Mouse (Mus musculus): ENCODE results near the gene Gpn2. TPM values are rescaled to one million over a fixed set of nuclear protein-coding genes. Genes with fewer than 3 reads are reported as not detected.

Gene Gpn2
- polyA plus RNA-seq, 1 experiment from 2014 or later = 25.0 TPM

- H3K27ac ChIP-seq = no peak overlapping the region
- ATAC-seq = no peak
- H3K4me1 ChIP-seq = no peaks in the 10 kb centered on the region
- no peaks in the 10 kb centered on the region for H3K27me3 ChIP-seq
- WGBS = 69% methylated on average over 11 of the region's 11 CpGs
- no peaks in the 10 kb centered on the region for H3K36me3 ChIP-seq (ENCODE audit: poor library complexity, severe bottlenecking)
- no peak overlapping the region for H3K4me2 ChIP-seq
- no peak overlapping the region for H3K4me3 ChIP-seq
- no peaks in the 10 kb centered on the region; the same call in 1 of the 2 replicates for H3K9me3 ChIP-seq (replicated peaks)
- no peak overlapping the region for H3K9ac ChIP-seq
Measured at GRCm38 (mm10) chr4:133563123-133563571, 21.0 kb upstream of the Gpn2 start.

DNA sequence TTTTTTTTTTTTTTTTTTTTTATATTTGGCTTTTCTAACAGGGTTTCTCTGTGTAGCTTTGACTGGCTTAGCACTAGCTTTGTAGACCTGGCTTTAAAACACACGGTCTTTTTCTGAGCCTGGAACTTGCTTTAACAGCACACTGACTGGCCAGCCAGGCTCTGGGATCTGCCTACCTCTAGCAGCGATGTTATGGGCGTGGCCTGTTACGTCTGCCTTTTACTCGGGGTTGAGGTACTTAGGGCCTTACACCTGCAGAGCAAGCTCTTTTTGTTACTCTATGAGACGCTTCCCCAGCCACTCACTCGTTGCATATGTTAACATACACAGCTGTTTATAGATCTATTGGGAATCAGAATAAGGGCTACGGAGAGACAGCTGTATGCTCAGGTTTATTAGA, 16.9 kb upstream of the Gpn2 start:
- H3K27me3 ChIP-seq = 0 out of 2 replicates have a peak, but pooled peaks cover 4% of the 10 kb centered on the region
- no peaks in the 10 kb centered on the region for H3K4me1 ChIP-seq
- ATAC-seq = no peak
- no peak overlapping the region for H3K4me3 ChIP-seq
- no peak overlapping the region for H3K4me2 ChIP-seq
- H3K36me3 ChIP-seq (ENCODE audit: poor library complexity, severe bottlenecking) = no peaks in the 10 kb centered on the region
- no peak overlapping the region for H3K9ac ChIP-seq
- H3K27ac ChIP-seq = no peak overlapping the region
- 31% methylated on average over 8 of the region's 8 CpGs for WGBS
- H3K9me3 ChIP-seq (replicated peaks) = no peaks in the 10 kb centered on the region; the same call in 1 of the 2 replicates

- H3K27me3 ChIP-seq = 0 out of 2 replicates have a peak, but pooled peaks cover 4% of the 10 kb centered on the region
- no peak for ATAC-seq
- no peaks in the 10 kb centered on the region; the same call in 1 of the 2 replicates for H3K9me3 ChIP-seq (replicated peaks)
- no peaks in the 10 kb centered on the region for H3K36me3 ChIP-seq (ENCODE audit: poor library complexity, severe bottlenecking)
- no peak overlapping the region for H3K4me3 ChIP-seq
- WGBS = 87% methylated on average over 10 of the region's 10 CpGs
- H3K27ac ChIP-seq = no peak overlapping the region
- peaks cover 5% of the 10 kb centered on the region for H3K4me1 ChIP-seq
- no peak overlapping the region for H3K9ac ChIP-seq
- H3K4me2 ChIP-seq = no peak overlapping the region
Measured at GRCm38 (mm10) chr4:133569291-133570065, 14.7 kb upstream of the Gpn2 start.

DNA sequence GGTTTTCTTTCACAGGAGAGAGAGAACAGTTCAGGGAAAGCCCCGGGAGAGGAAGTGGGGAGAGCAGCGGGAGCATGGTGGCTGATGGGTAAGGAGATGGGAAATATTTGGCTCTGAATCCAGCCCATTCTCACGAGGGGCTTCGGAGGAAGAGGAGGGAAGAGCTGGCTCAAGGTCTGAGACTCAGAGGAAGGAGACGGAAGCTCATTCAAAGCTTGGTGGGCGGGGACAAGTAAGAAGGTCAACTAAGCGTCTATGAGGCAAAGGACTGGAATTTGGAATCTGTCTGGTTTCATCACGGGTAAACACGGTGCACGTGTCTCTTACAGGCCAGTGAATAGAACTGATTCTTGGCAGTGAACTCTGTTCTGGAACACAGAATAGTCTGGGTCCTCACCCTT, 14.1 kb upstream of the Gpn2 start:
- H3K9ac ChIP-seq = no peak overlapping the region
- no peak overlapping the region for H3K27ac ChIP-seq
- WGBS = 63% methylated on average over 10 of the region's 10 CpGs
- no peak for ATAC-seq
- peaks cover 6% of the 10 kb centered on the region for H3K4me1 ChIP-seq
- 0 out of 2 replicates have a peak, but pooled peaks cover 4% of the 10 kb centered on the region for H3K27me3 ChIP-seq
- H3K4me3 ChIP-seq = no peak overlapping the region
- no peaks in the 10 kb centered on the region for H3K9me3 ChIP-seq (replicated peaks)
- H3K36me3 ChIP-seq (ENCODE audit: poor library complexity, severe bottlenecking) = no peaks in the 10 kb centered on the region
- H3K4me2 ChIP-seq = no peak overlapping the region

DNA sequence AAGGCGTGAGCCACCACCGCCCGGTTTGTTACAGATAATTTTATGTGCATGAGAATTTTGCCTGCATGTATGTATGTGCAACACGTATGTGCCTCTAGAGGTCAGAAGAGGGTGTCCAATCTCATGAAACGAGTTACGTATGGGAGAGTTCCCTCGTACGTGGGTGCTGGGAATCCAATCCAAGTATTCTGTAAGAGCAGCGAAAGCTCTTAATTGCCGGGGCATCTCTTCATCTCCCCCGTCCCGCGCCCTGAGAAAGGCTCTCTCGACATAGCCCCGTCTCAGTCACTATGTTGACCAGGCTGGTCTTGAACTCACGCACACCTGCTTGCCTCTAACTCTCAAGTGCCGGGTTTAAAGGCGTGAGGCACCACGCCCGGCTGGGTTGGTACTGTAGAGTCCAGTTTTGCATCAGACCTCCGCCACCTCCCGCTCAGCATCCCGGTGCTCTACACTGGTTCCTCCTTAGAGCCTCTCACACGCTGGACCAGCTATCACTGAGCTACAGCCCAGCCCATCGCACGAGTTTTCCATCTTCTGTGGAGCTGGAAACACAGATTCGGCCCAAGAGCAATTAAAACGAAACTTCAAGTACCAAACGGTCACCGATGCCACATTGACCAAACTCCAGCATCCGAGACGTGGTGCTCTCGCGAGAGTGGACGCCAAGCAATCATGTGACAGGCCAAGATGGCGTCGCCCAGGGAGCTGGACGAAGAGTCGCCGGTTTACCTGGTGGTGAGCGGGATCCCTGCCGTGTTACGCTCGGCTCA, 9.9 kb upstream of the Gpn2 start, which contains the start of gene Gpatch3:
Gpatch3 (plus strand) TSS at position 676 of the 773 bp plus-strand sequence.
- Histone ChIP-seq H3K9me3 (replicated peaks) (no peaks in the 10 kb centered on the region), H3K4me3 (peak within 1 kb of the TSS; percentile 98), H3K4me2 (peak within 1 kb of the TSS; percentile 90), H3K4me1 (peaks cover 16% of the 10 kb centered on the region), H3K36me3 (ENCODE audit: poor library complexity, severe bottlenecking) (peaks cover 15% of the 10 kb centered on the region), H3K9ac (peak within 1 kb of the TSS; percentile 88), H3K27me3 (0 out of 2 replicates have a peak, but pooled peaks cover 4% of the 10 kb centered on the region), H3K27ac (peak within 1 kb of the TSS; percentile 91)
- 6% methylated on average over 44 of the region's 44 CpGs for WGBS
- ATAC-seq = peak; percentile 96

- Histone ChIP-seq H3K4me1 (peaks cover 16% of the 10 kb centered on the region), H3K4me2 (peak overlapping the region; percentile 90), H3K4me3 (peak overlapping the region; percentile 98), H3K9ac (peak overlapping the region; percentile 88), H3K9me3 (replicated peaks) (no peaks in the 10 kb centered on the region), H3K27ac (no peak overlapping the region), H3K36me3 (ENCODE audit: poor library complexity, severe bottlenecking) (peaks cover 20% of the 10 kb centered on the region), H3K27me3 (0 out of 2 replicates have a peak, but pooled peaks cover 4% of the 10 kb centered on the region)
- peak; percentile 41 for ATAC-seq
- under 1% methylated on average over 41 of the region's 41 CpGs for WGBS
Measured at GRCm38 (mm10) chr4:133574843-133575202, 9.3 kb upstream of the Gpn2 start.

DNA sequence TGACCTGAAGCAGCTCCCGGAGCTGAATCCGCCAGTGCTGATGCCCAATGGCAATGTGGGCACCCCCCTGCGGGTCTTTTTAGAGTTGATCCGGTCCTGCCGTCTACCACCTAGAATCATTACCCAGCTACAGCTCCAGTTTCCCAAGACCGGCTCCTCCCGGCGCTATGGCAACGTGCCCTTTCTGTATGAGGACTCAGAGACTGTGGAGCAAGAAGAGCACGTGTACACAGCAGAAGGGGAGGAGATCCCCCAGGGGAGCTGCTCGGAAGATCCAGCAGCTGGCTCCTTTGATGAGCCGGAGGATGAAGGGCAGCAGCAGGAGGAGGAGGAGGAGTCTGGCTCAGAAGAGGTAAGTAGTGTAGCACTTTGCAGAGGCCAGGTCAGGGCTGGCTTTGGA, 6.2 kb upstream of the Gpn2 start:
- no peak for ATAC-seq
- H3K9ac ChIP-seq = no peak overlapping the region
- no peaks in the 10 kb centered on the region for H3K27me3 ChIP-seq
- H3K27ac ChIP-seq = no peak overlapping the region
- peaks cover 16% of the 10 kb centered on the region for H3K4me1 ChIP-seq
- WGBS = 74% methylated on average over 12 of the region's 12 CpGs
- no peaks in the 10 kb centered on the region for H3K9me3 ChIP-seq (replicated peaks)
- H3K36me3 ChIP-seq (ENCODE audit: poor library complexity, severe bottlenecking) = peaks cover 52% of the 10 kb centered on the region
- H3K4me2 ChIP-seq = no peak overlapping the region
- no peak overlapping the region for H3K4me3 ChIP-seq

- Histone ChIP-seq H3K4me1 (peaks cover 18% of the 10 kb centered on the region), H3K9me3 (replicated peaks) (no peaks in the 10 kb centered on the region), H3K27me3 (no peaks in the 10 kb centered on the region), H3K4me2 (peak overlapping the region; percentile 100), H3K4me3 (peak overlapping the region; percentile 87), H3K27ac (peak overlapping the region; percentile 81), H3K9ac (peak overlapping the region; percentile 84), H3K36me3 (ENCODE audit: poor library complexity, severe bottlenecking) (peaks cover 73% of the 10 kb centered on the region)
- ATAC-seq = 0 out of 2 replicates have a peak, but pooled peaks have one; percentile 33
- 62% methylated on average over 6 of the region's 6 CpGs for WGBS
Measured at GRCm38 (mm10) chr4:133583690-133584058, 488 bp upstream of the Gpn2 start.

- H3K4me1 ChIP-seq = no peaks in the 10 kb centered on the region
- H3K36me3 ChIP-seq (ENCODE audit: poor library complexity, severe bottlenecking) = peaks cover 48% of the 10 kb centered on the region
- no peak overlapping the region for H3K9ac ChIP-seq
- no peaks in the 10 kb centered on the region for H3K9me3 ChIP-seq (replicated peaks)
- H3K4me3 ChIP-seq = no peak overlapping the region
- H3K27ac ChIP-seq = no peak overlapping the region
- no peak for ATAC-seq
- H3K4me2 ChIP-seq = no peak overlapping the region
- no peaks in the 10 kb centered on the region for H3K27me3 ChIP-seq
- WGBS = 34% methylated on average over 7 of the region's 7 CpGs
Measured at GRCm38 (mm10) chr4:133592570-133592969, 8.4 kb downstream of the Gpn2 start.

GRCm38 (mm10) chr4:133595538-133595937, 11.4 kb downstream of the Gpn2 start:
- H3K36me3 ChIP-seq (ENCODE audit: poor library complexity, severe bottlenecking) = peaks cover 19% of the 10 kb centered on the region
- H3K4me2 ChIP-seq = no peak overlapping the region
- peaks cover 25% of the 10 kb centered on the region for H3K27me3 ChIP-seq
- 76% methylated on average over 7 of the region's 7 CpGs for WGBS
- ATAC-seq = no peak
- H3K4me3 ChIP-seq = no peak overlapping the region
- no peak overlapping the region for H3K9ac ChIP-seq
- H3K4me1 ChIP-seq = peaks cover 13% of the 10 kb centered on the region
- H3K9me3 ChIP-seq (replicated peaks) = no peaks in the 10 kb centered on the region
- H3K27ac ChIP-seq = no peak overlapping the region

DNA sequence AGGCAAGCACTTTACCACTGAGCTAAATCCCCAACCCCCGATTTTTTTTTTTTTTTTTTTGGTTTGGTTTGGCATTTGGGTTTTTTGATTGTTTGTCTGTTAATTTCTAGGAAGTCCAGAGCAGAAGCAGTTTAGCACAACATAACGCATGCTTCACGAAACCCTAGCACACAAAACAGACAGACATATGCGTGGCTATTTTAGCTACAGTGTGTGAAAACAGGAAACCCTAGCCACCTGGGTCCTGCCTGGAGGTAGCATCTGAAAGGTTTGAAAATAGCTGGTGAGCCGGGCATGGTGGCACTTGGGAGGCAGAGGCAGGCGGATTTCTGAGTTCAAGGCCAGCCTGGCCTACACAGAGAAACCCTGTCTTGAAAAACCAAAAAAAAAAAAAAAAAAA, 11.9 kb downstream of the Gpn2 start:
- no peak for ATAC-seq
- no peaks in the 10 kb centered on the region for H3K9me3 ChIP-seq (replicated peaks)
- H3K4me1 ChIP-seq = peaks cover 13% of the 10 kb centered on the region
- no peak overlapping the region for H3K27ac ChIP-seq
- WGBS = 87% methylated on average over 6 of the region's 6 CpGs
- H3K9ac ChIP-seq = no peak overlapping the region
- H3K4me2 ChIP-seq = no peak overlapping the region
- H3K4me3 ChIP-seq = no peak overlapping the region
- H3K27me3 ChIP-seq = peaks cover 29% of the 10 kb centered on the region
- peaks cover 13% of the 10 kb centered on the region for H3K36me3 ChIP-seq (ENCODE audit: poor library complexity, severe bottlenecking)

GRCm38 (mm10) chr4:133598616-133599015, 14.5 kb downstream of the Gpn2 start:
- Histone ChIP-seq H3K4me3 (no peak overlapping the region), H3K36me3 (ENCODE audit: poor library complexity, severe bottlenecking) (peaks cover 5% of the 10 kb centered on the region), H3K27ac (no peak overlapping the region), H3K9me3 (replicated peaks) (no peaks in the 10 kb centered on the region), H3K27me3 (peaks cover 47% of the 10 kb centered on the region), H3K4me2 (no peak overlapping the region), H3K4me1 (peaks cover 13% of the 10 kb centered on the region), H3K9ac (no peak overlapping the region)
- no peak for ATAC-seq
- WGBS = 49% methylated on average over 4 of the region's 4 CpGs
